Mouse (Mus musculus) embryonic facial prominence, embryonic 11.5 days (tissue): ENCODE data around the gene Abcc1. TPM values are rescaled to one million over a fixed set of nuclear protein-coding genes. Genes with fewer than 3 reads are reported as not detected.
A peak's percentile ranks its signal among the peaks of the same experiment; 100 is the strongest.

Experiments
- ATAC-seq: fragments of 200-750 bp; cut with Nextera tagmentation; replicated peaks from 2 replicates; pipeline ENCODE4 v1.8.0; 2017; ENCODE audit warnings: low read depth; ENCODE audit not compliant: insufficient number of reproducible peaks, low FRiP score, low TSS enrichment
- DNase-seq: peaks from one replicate; pipeline ENCODE4 v3.0.0-alpha.2; 2015; ENCODE audit warnings: low spot score
- H3K27ac ChIP-seq: fragments of 300-500 bp; sonication (generic); replicated peaks from 2 replicates; pipeline ENCODE4 v1.5.1; 2014; ENCODE audit warnings: mild to moderate bottlenecking, low read depth, low read length, control low read depth
- H3K27me3 ChIP-seq: fragments of 300-500 bp; sonication (generic); 2 replicates; pipeline ENCODE4 v1.6.1; 2014; ENCODE audit warnings: mild to moderate bottlenecking, low read length, moderate library complexity, mixed read lengths; ENCODE audit not compliant: control insufficient read depth, insufficient read depth
- H3K36me3 ChIP-seq: fragments of 300-500 bp; sonication (generic); replicated peaks from 2 replicates; pipeline ENCODE4 v1.6.1; 2014; ENCODE audit warnings: low read depth, mild to moderate bottlenecking, low read length, moderate library complexity, mixed read lengths; ENCODE audit not compliant: control insufficient read depth, insufficient read depth
- H3K4me1 ChIP-seq: fragments of 300-500 bp; sonication (generic); 2 replicates; pipeline ENCODE4 v1.6.1; 2014; ENCODE audit warnings: low read length, mixed read lengths; ENCODE audit not compliant: control insufficient read depth, insufficient read depth
- H3K4me2 ChIP-seq: fragments of 300-500 bp; sonication (generic); 2 replicates; pipeline ENCODE4 v1.6.1; 2014; ENCODE audit warnings: low read depth, mild to moderate bottlenecking, control low read depth, low read length, moderate library complexity
- H3K4me3 ChIP-seq: fragments of 300-500 bp; sonication (generic); 2 replicates; pipeline ENCODE4 v1.5.1; 2014; ENCODE audit warnings: low read depth, low read length, control low read depth
- H3K9ac ChIP-seq: fragments of 300-500 bp; sonication (generic); replicated peaks from 2 replicates; pipeline ENCODE4 v1.6.1; 2014; ENCODE audit warnings: mild to moderate bottlenecking, control low read depth, low read length
- H3K9me3 ChIP-seq: fragments of 300-500 bp; sonication (generic); replicated peaks from 2 replicates; pipeline ENCODE4 v1.6.1; 2016; ENCODE audit warnings: mild to moderate bottlenecking, low read length, inconsistent platforms, mixed read lengths; ENCODE audit not compliant: control insufficient read depth
- WGBS: fragments of 180-500 bp; shearing (Covaris S2); extraction: QIAGEN DNeasy Blood & Tissue Kit; methylation state at CpG from one replicate; pipeline ENCODE4 v1.1.7; 2014; 5-methylcytosine and 5-hydroxymethylcytosine counted together
- polyA plus RNA-seq: library from polyadenylated mRNA; unstranded; fragments of >200 nt; fragmentation: Nextera tagmentation; extraction: Ambion mirVana; gene quantifications from 2 replicates; pipeline ENCODE4 v1.2.1, GENCODE M21; 2014

Gene Abcc1
- polyA plus RNA-seq, 1 experiment from 2014 or later = 5.5 TPM

- no peaks in the 10 kb centered on the region for H3K36me3 ChIP-seq
- no peak overlapping the region for H3K9ac ChIP-seq
- no peaks in the 10 kb centered on the region for H3K4me1 ChIP-seq
- no peaks in the 10 kb centered on the region for H3K27me3 ChIP-seq
- DNase-seq (no peak), ATAC-seq (no peak)
- no peak overlapping the region for H3K4me2 ChIP-seq
- no peak overlapping the region for H3K27ac ChIP-seq
- H3K9me3 ChIP-seq = no peaks in the 10 kb centered on the region
- no peak overlapping the region for H3K4me3 ChIP-seq
Measured at GRCm38 (mm10) chr16:14351571-14351970, 9.8 kb upstream of the Abcc1 start.

DNA sequence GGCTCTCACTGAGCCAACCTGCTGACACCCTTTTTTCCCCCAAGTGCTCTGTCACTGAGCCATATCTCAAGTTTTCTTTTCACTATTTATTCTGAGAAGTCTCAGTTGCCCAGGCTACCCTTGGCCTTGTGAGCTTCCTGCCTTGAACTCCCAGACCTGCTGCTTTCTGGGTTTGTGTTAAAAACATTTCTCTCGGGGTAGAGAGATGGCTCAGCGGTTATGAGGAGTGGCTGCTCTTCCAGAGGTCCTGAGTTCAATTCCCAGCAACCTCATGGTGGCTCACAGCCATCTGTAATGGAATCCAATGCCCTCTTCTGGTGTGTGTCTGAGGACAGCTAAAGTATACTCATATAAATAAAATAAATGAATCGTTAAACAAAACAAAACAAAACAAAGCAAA, 9.1 kb upstream of the Abcc1 start:
- Histone ChIP-seq H3K4me1 (no peaks in the 10 kb centered on the region), H3K9ac (no peak overlapping the region), H3K27me3 (no peaks in the 10 kb centered on the region), H3K27ac (no peak overlapping the region), H3K4me2 (no peak overlapping the region), H3K4me3 (no peak overlapping the region), H3K36me3 (no peaks in the 10 kb centered on the region), H3K9me3 (no peaks in the 10 kb centered on the region)
- no peak for ATAC-seq
- no peak for DNase-seq
- 83% methylated on average over 3 of the region's 3 CpGs for WGBS

GRCm38 (mm10) chr16:14352663-14353062, 8.7 kb upstream of the Abcc1 start:
- ATAC-seq (no peak), DNase-seq (no peak)
- Histone ChIP-seq H3K4me1 (no peaks in the 10 kb centered on the region), H3K27me3 (no peaks in the 10 kb centered on the region), H3K36me3 (no peaks in the 10 kb centered on the region), H3K4me3 (no peak overlapping the region), H3K9me3 (no peaks in the 10 kb centered on the region), H3K9ac (no peak overlapping the region), H3K4me2 (no peak overlapping the region), H3K27ac (no peak overlapping the region)
- 66% methylated on average over 5 of the region's 5 CpGs for WGBS

DNA sequence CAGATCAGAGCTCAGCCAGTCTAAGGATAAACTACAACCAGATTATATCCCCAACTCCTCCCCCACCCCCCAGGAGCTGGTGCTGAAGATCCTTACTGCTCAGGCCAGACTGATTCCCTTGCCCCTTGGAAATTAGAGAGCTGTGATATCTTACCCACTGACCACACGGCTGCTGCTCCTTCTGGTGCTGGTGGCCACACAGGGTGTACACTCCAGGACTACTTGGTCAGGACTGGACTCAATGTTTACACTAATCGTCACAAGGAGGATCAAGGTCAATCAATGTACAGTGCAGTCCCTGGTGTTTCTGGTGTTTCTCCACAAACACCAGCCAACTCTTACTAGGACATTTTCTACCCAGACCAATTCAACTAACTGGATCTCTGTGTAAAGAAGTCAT, 3.5 kb upstream of the Abcc1 start:
- no peak overlapping the region for H3K9ac ChIP-seq
- H3K9me3 ChIP-seq = no peaks in the 10 kb centered on the region
- H3K27ac ChIP-seq = no peak overlapping the region
- no peaks in the 10 kb centered on the region for H3K36me3 ChIP-seq
- ATAC-seq (no peak), DNase-seq (no peak)
- 60% methylated on average over 2 of the region's 2 CpGs for WGBS
- H3K4me1 ChIP-seq = no peaks in the 10 kb centered on the region
- no peak overlapping the region for H3K4me3 ChIP-seq
- H3K4me2 ChIP-seq = no peak overlapping the region
- H3K27me3 ChIP-seq = no peaks in the 10 kb centered on the region

- WGBS = 93% methylated on average over 1 of the region's 1 CpGs
- H3K4me1 ChIP-seq = no peaks in the 10 kb centered on the region
- H3K9me3 ChIP-seq = no peaks in the 10 kb centered on the region
- H3K4me3 ChIP-seq = no peak overlapping the region
- DNase-seq = no peak
- H3K4me2 ChIP-seq = no peak overlapping the region
- ATAC-seq = no peak
- H3K27ac ChIP-seq = no peak overlapping the region
- H3K36me3 ChIP-seq = no peaks in the 10 kb centered on the region
- H3K9ac ChIP-seq = no peak overlapping the region
- no peaks in the 10 kb centered on the region for H3K27me3 ChIP-seq
Measured at GRCm38 (mm10) chr16:14358531-14358930, 2.8 kb upstream of the Abcc1 start.

DNA sequence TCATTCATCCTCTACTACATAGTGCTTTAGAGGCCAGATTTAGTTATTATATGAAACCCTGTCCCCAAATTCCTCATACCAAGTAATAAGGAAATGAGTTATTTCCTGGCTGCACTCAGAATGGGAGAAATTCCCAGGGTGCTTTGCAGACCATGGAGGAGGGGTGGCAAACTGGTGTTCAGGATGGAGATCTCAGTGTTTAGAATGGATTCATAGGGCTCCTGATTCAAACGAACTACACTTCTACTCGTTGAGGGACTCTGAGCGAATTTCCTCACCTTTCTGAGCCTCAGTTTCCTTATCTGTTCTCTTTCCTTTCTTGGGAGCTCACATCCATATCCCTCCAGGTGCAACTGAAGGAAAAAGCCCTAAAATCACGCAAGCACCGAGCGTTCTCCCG, 427 bp upstream of the Abcc1 start:
- no peak overlapping the region; the same call in 1 of the 2 replicates for H3K27ac ChIP-seq
- ATAC-seq = 0 out of 2 replicates have a peak, but pooled peaks have one; percentile 4
- peak overlapping the region; percentile 91 for H3K4me2 ChIP-seq
- H3K36me3 ChIP-seq = no peaks in the 10 kb centered on the region
- H3K27me3 ChIP-seq = no peaks in the 10 kb centered on the region
- H3K9me3 ChIP-seq = no peaks in the 10 kb centered on the region
- peak; percentile 58 for DNase-seq
- H3K9ac ChIP-seq = peak overlapping the region; percentile 86
- H3K4me1 ChIP-seq = no peaks in the 10 kb centered on the region
- WGBS = 0% methylated on average over 7 of the region's 7 CpGs
- H3K4me3 ChIP-seq = peak overlapping the region; percentile 82

DNA sequence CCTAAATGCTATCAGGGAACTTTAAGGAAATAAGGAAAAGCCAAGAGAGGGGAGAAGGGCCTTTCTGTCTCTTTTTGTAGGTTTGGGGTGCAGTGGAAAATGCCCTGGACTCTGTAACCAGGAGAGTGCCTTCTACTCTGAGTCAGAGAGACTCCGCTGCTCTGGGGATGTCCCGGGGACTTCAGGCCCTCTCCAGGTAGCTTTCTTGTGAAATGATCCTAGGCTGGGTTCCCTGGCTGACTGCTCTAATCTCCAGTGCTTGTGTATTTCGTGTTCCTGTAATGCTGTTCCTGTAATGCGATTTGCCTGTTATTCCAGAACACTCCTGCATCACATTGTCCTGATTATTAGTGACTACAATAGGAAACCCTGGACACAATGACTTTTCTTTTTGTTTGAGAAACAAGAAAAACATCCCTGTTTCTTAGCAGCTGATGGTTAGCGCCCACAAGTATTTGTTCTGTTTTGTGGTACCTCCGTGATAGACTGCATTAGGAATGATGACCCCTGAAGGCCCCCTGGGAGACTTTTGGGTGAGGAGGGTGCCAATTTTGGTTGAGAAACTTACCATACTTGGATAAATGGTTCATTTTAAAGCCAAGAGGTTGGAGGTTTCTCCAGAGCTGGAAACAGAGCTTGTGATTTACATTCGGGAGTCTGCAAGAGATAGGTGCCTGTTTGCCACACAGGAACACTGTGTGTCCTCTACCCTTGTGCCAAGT, 902 bp downstream of the Abcc1 start:
- Histone ChIP-seq H3K4me3 (peak overlapping the region; percentile 82), H3K4me2 (peak overlapping the region; percentile 91), H3K27ac (no peak overlapping the region), H3K9me3 (no peaks in the 10 kb centered on the region), H3K4me1 (no peaks in the 10 kb centered on the region), H3K36me3 (no peaks in the 10 kb centered on the region), H3K9ac (peak overlapping the region; percentile 86), H3K27me3 (no peaks in the 10 kb centered on the region)
- WGBS = 28% methylated on average over 7 of the region's 7 CpGs
- ATAC-seq (no peak), DNase-seq (peak; percentile 3)

- H3K36me3 ChIP-seq = no peaks in the 10 kb centered on the region
- H3K4me2 ChIP-seq = no peak overlapping the region
- H3K4me3 ChIP-seq = no peak overlapping the region
- no peaks in the 10 kb centered on the region for H3K4me1 ChIP-seq
- H3K27me3 ChIP-seq = no peaks in the 10 kb centered on the region
- DNase-seq (no peak), ATAC-seq (no peak)
- H3K9me3 ChIP-seq = no peaks in the 10 kb centered on the region
- no peak overlapping the region for H3K27ac ChIP-seq
- no peak overlapping the region for H3K9ac ChIP-seq
- 93% methylated on average over 3 of the region's 3 CpGs for WGBS
Measured at GRCm38 (mm10) chr16:14363496-14363895, 2.1 kb downstream of the Abcc1 start.
